Mouse (Mus musculus): ENCODE data around the gene Iqca. TPM values are rescaled to one million over a fixed set of nuclear protein-coding genes. Genes with fewer than 3 reads are reported as not detected.

Iqca gene
- polyA plus RNA-seq, 1 experiment from 2014 or later: 0.16 TPM

GRCm38 (mm10) chr1:90119214-90119613 lies 34.0 kb downstream of the Iqca start:
- Histone ChIP-seq H3K4me3 (ENCODE audit: low read length) (no peak overlapping the region), H3K9me3 (replicated peaks; ENCODE audit: control insufficient read depth, low read length) (no peaks in the 10 kb centered on the region), H3K9ac (ENCODE audit: low read length) (no peak overlapping the region), H3K4me2 (ENCODE audit: low read depth, low read length) (no peak overlapping the region), H3K36me3 (ENCODE audit: control insufficient read depth, insufficient read depth) (no peaks in the 10 kb centered on the region), H3K4me1 (ENCODE audit: control insufficient read depth, insufficient read depth, low read length) (peaks cover 6% of the 10 kb centered on the region; the same call in 1 of the 2 replicates), H3K27me3 (ENCODE audit: control insufficient read depth, insufficient read depth, low read length) (peaks cover 2% of the 10 kb centered on the region; the same call in 1 of the 2 replicates), H3K27ac (ENCODE audit: low read length) (no peak overlapping the region)
- WGBS: 80% methylated on average over 12 of the region's 12 CpGs
- no peak for ATAC-seq (replicated peaks; ENCODE audit: extremely low read depth, insufficient read depth, low FRiP score)

- 68% methylated on average over 7 of the region's 7 CpGs for WGBS
- ATAC-seq (replicated peaks; ENCODE audit: extremely low read depth, insufficient read depth, low FRiP score): no peak
- no peak overlapping the region for H3K4me2 ChIP-seq (ENCODE audit: low read depth, low read length)
These were observed 36.0 kb downstream of the Iqca start for GRCm38 (mm10) chr1:90117207-90117606.

GRCm38 (mm10) chr1:90114586-90114985 lies 38.6 kb downstream of the Iqca start:
- Histone ChIP-seq H3K4me1 (ENCODE audit: control insufficient read depth, insufficient read depth, low read length) (no peaks in the 10 kb centered on the region), H3K4me3 (ENCODE audit: low read length) (no peak overlapping the region), H3K9ac (ENCODE audit: low read length) (no peak overlapping the region), H3K4me2 (ENCODE audit: low read depth, low read length) (no peak overlapping the region), H3K27ac (ENCODE audit: low read length) (no peak overlapping the region), H3K27me3 (ENCODE audit: control insufficient read depth, insufficient read depth, low read length) (no peaks in the 10 kb centered on the region), H3K36me3 (ENCODE audit: control insufficient read depth, insufficient read depth) (no peaks in the 10 kb centered on the region), H3K9me3 (replicated peaks; ENCODE audit: control insufficient read depth, low read length) (no peaks in the 10 kb centered on the region)
- WGBS: 87% methylated on average over 5 of the region's 5 CpGs
- ATAC-seq (replicated peaks; ENCODE audit: extremely low read depth, insufficient read depth, low FRiP score): no peak

More at GRCm38 (mm10) chr1:90117207-90117606, 36.0 kb downstream of the Iqca start:
- no peaks in the 10 kb centered on the region for H3K4me1 ChIP-seq (ENCODE audit: control insufficient read depth, insufficient read depth, low read length)
- no peak overlapping the region for H3K4me3 ChIP-seq (ENCODE audit: low read length)
- no peaks in the 10 kb centered on the region for H3K36me3 ChIP-seq (ENCODE audit: control insufficient read depth, insufficient read depth)
- H3K27ac ChIP-seq (ENCODE audit: low read length): no peak overlapping the region
- peaks cover 2% of the 10 kb centered on the region; the same call in 1 of the 2 replicates for H3K27me3 ChIP-seq (ENCODE audit: control insufficient read depth, insufficient read depth, low read length)
- H3K9me3 ChIP-seq (replicated peaks; ENCODE audit: control insufficient read depth, low read length): no peaks in the 10 kb centered on the region
- H3K9ac ChIP-seq (ENCODE audit: low read length): no peak overlapping the region

GRCm38 (mm10) chr1:90113655-90114244 lies 39.5 kb downstream of the Iqca start:
- no peak for ATAC-seq (replicated peaks; ENCODE audit: extremely low read depth, insufficient read depth, low FRiP score)
- no peak overlapping the region for H3K9ac ChIP-seq (ENCODE audit: low read length)
- 89% methylated on average over 6 of the region's 6 CpGs for WGBS
- no peaks in the 10 kb centered on the region for H3K36me3 ChIP-seq (ENCODE audit: control insufficient read depth, insufficient read depth)
- H3K9me3 ChIP-seq (replicated peaks; ENCODE audit: control insufficient read depth, low read length): no peaks in the 10 kb centered on the region
- H3K27ac ChIP-seq (ENCODE audit: low read length): no peak overlapping the region
- H3K4me3 ChIP-seq (ENCODE audit: low read length): no peak overlapping the region
- H3K4me1 ChIP-seq (ENCODE audit: control insufficient read depth, insufficient read depth, low read length): no peaks in the 10 kb centered on the region
- no peaks in the 10 kb centered on the region for H3K27me3 ChIP-seq (ENCODE audit: control insufficient read depth, insufficient read depth, low read length)
- no peak overlapping the region for H3K4me2 ChIP-seq (ENCODE audit: low read depth, low read length)

GRCm38 (mm10) chr1:90112669-90113068 lies 40.5 kb downstream of the Iqca start:
- Histone ChIP-seq H3K9ac (ENCODE audit: low read length) (no peak overlapping the region), H3K4me1 (ENCODE audit: control insufficient read depth, insufficient read depth, low read length) (no peaks in the 10 kb centered on the region), H3K9me3 (replicated peaks; ENCODE audit: control insufficient read depth, low read length) (no peaks in the 10 kb centered on the region), H3K4me3 (ENCODE audit: low read length) (no peak overlapping the region), H3K36me3 (ENCODE audit: control insufficient read depth, insufficient read depth) (no peaks in the 10 kb centered on the region), H3K27ac (ENCODE audit: low read length) (no peak overlapping the region), H3K4me2 (ENCODE audit: low read depth, low read length) (no peak overlapping the region), H3K27me3 (ENCODE audit: control insufficient read depth, insufficient read depth, low read length) (no peaks in the 10 kb centered on the region)
- no peak for ATAC-seq (replicated peaks; ENCODE audit: extremely low read depth, insufficient read depth, low FRiP score)
- 70% methylated on average over 2 of the region's 2 CpGs for WGBS

GRCm38 (mm10) chr1:90111198-90111839 lies 41.9 kb downstream of the Iqca start:
- 27% methylated on average over 2 of the region's 2 CpGs for WGBS

GRCm38 (mm10) chr1:90103896-90104487 lies 49.2 kb downstream of the Iqca start:
- no peak overlapping the region for H3K4me2 ChIP-seq (ENCODE audit: low read depth, low read length)
- no peaks in the 10 kb centered on the region for H3K36me3 ChIP-seq (ENCODE audit: control insufficient read depth, insufficient read depth)
- H3K27ac ChIP-seq (ENCODE audit: low read length): no peak overlapping the region
- no peaks in the 10 kb centered on the region for H3K27me3 ChIP-seq (ENCODE audit: control insufficient read depth, insufficient read depth, low read length)
- 63% methylated on average over 8 of the region's 8 CpGs for WGBS
- ATAC-seq (replicated peaks; ENCODE audit: extremely low read depth, insufficient read depth, low FRiP score): no peak
- no peak overlapping the region for H3K9ac ChIP-seq (ENCODE audit: low read length)
- no peaks in the 10 kb centered on the region for H3K9me3 ChIP-seq (replicated peaks; ENCODE audit: control insufficient read depth, low read length)
- no peak overlapping the region for H3K4me3 ChIP-seq (ENCODE audit: low read length)
- no peaks in the 10 kb centered on the region for H3K4me1 ChIP-seq (ENCODE audit: control insufficient read depth, insufficient read depth, low read length)

More at GRCm38 (mm10) chr1:90111198-90111839, 41.9 kb downstream of the Iqca start:
- Histone ChIP-seq H3K27me3 (ENCODE audit: control insufficient read depth, insufficient read depth, low read length) (no peaks in the 10 kb centered on the region), H3K9ac (ENCODE audit: low read length) (no peak overlapping the region), H3K27ac (ENCODE audit: low read length) (no peak overlapping the region), H3K4me3 (ENCODE audit: low read length) (no peak overlapping the region), H3K4me2 (ENCODE audit: low read depth, low read length) (no peak overlapping the region), H3K36me3 (ENCODE audit: control insufficient read depth, insufficient read depth) (no peaks in the 10 kb centered on the region), H3K4me1 (ENCODE audit: control insufficient read depth, insufficient read depth, low read length) (no peaks in the 10 kb centered on the region), H3K9me3 (replicated peaks; ENCODE audit: control insufficient read depth, low read length) (no peaks in the 10 kb centered on the region)
- ATAC-seq (replicated peaks; ENCODE audit: extremely low read depth, insufficient read depth, low FRiP score): peak; percentile 60; the same call in 1 of the 2 replicates

- WGBS: 71% methylated on average over 10 of the region's 10 CpGs
- H3K4me1 ChIP-seq (ENCODE audit: control insufficient read depth, insufficient read depth, low read length): no peaks in the 10 kb centered on the region
- H3K4me2 ChIP-seq (ENCODE audit: low read depth, low read length): no peak overlapping the region
- no peak for ATAC-seq (replicated peaks; ENCODE audit: extremely low read depth, insufficient read depth, low FRiP score)
- H3K36me3 ChIP-seq (ENCODE audit: control insufficient read depth, insufficient read depth): no peaks in the 10 kb centered on the region
- H3K27me3 ChIP-seq (ENCODE audit: control insufficient read depth, insufficient read depth, low read length): no peaks in the 10 kb centered on the region
- H3K9me3 ChIP-seq (replicated peaks; ENCODE audit: control insufficient read depth, low read length): no peaks in the 10 kb centered on the region
- no peak overlapping the region for H3K9ac ChIP-seq (ENCODE audit: low read length)
- no peak overlapping the region for H3K27ac ChIP-seq (ENCODE audit: low read length)
- no peak overlapping the region for H3K4me3 ChIP-seq (ENCODE audit: low read length)
These were observed 52.6 kb downstream of the Iqca start for GRCm38 (mm10) chr1:90100360-90101232.

All from heart, embryonic 16.5 days (tissue).